Mouse (Mus musculus): ENCODE results near the gene Pvalb.

- TF ChIP-seq CTCF (IDR thresholded peaks at IDR 0.05; ENCODE audit: low read depth, low read length) (no peak), POLR2A (IDR thresholded peaks at IDR 0.05; ENCODE audit: insufficient read depth, low read length) (no peak)
Observed at GRCm38 (mm10) chr15:78246143-78247116, 40.2 kb upstream of the Pvalb start.
